Mouse (Mus musculus): ENCODE measurements around the gene Scrn3. TPM values are rescaled to one million over a fixed set of nuclear protein-coding genes. Genes with fewer than 3 reads are reported as not detected.

Scrn3 gene
- polyA plus RNA-seq, 1 experiment from 2014 or later, result 10.6 TPM

GRCm38 (mm10) chr2:73273249-73274118, 38.9 kb upstream of the Scrn3 start:
- peaks cover 43% of the 10 kb centered on the region for H3K27me3 ChIP-seq (ENCODE audit: control insufficient read depth, insufficient read depth, low read length)

GRCm38 (mm10) chr2:73274119-73274920, 38.1 kb upstream of the Scrn3 start:
- Histone ChIP-seq H3K4me2 (replicated peaks; ENCODE audit: low read depth, low read length) (peak overlapping the region; percentile 35), H3K36me3 (ENCODE audit: control insufficient read depth, insufficient read depth, low read length) (no peaks in the 10 kb centered on the region), H3K9ac (replicated peaks; ENCODE audit: low read depth, low read length) (no peak overlapping the region), H3K9me3 (ENCODE audit: control insufficient read depth, low read depth, low read length) (no peaks in the 10 kb centered on the region), H3K4me3 (ENCODE audit: low read depth, low read length) (peak overlapping the region; percentile 26), H3K27me3 (ENCODE audit: control insufficient read depth, insufficient read depth, low read length) (peaks cover 48% of the 10 kb centered on the region), H3K27ac (ENCODE audit: low read length) (no peak overlapping the region), H3K4me1 (ENCODE audit: control insufficient read depth, insufficient read depth, low read length) (peaks cover 19% of the 10 kb centered on the region; the same call in 1 of the 2 replicates)
- ATAC-seq (ENCODE audit: insufficient number of reproducible peaks, insufficient read depth, low FRiP score, low read depth), result no peak
- WGBS, result under 1% methylated on average over 88 of the region's 88 CpGs

More at GRCm38 (mm10) chr2:73273249-73274118, 38.9 kb upstream of the Scrn3 start:
- under 1% methylated on average over 109 of the region's 110 CpGs for whole genome bisulfite sequencing
- ATAC-seq (ENCODE audit: insufficient number of reproducible peaks, insufficient read depth, low FRiP score, low read depth), result peak; percentile 57; the same call in 1 of the 2 replicates
- H3K4me2 ChIP-seq (replicated peaks; ENCODE audit: low read depth, low read length), result peak overlapping the region; percentile 35
- no peaks in the 10 kb centered on the region for H3K9me3 ChIP-seq (ENCODE audit: control insufficient read depth, low read depth, low read length)
- H3K27ac ChIP-seq (ENCODE audit: low read length), result no peak overlapping the region
- no peak overlapping the region for H3K9ac ChIP-seq (replicated peaks; ENCODE audit: low read depth, low read length)
- H3K4me3 ChIP-seq (ENCODE audit: low read depth, low read length), result peak overlapping the region; percentile 26
- peaks cover 19% of the 10 kb centered on the region; the same call in 1 of the 2 replicates for H3K4me1 ChIP-seq (ENCODE audit: control insufficient read depth, insufficient read depth, low read length)
- H3K36me3 ChIP-seq (ENCODE audit: control insufficient read depth, insufficient read depth, low read length), result no peaks in the 10 kb centered on the region

- ATAC-seq (ENCODE audit: insufficient number of reproducible peaks, insufficient read depth, low FRiP score, low read depth), result no peak
- Histone ChIP-seq H3K9ac (replicated peaks; ENCODE audit: low read depth, low read length) (no peak overlapping the region), H3K27me3 (ENCODE audit: control insufficient read depth, insufficient read depth, low read length) (peaks cover 41% of the 10 kb centered on the region), H3K36me3 (ENCODE audit: control insufficient read depth, insufficient read depth, low read length) (no peaks in the 10 kb centered on the region), H3K4me2 (replicated peaks; ENCODE audit: low read depth, low read length) (no peak overlapping the region), H3K9me3 (ENCODE audit: control insufficient read depth, low read depth, low read length) (no peaks in the 10 kb centered on the region), H3K4me3 (ENCODE audit: low read depth, low read length) (no peak overlapping the region), H3K27ac (ENCODE audit: low read length) (no peak overlapping the region), H3K4me1 (ENCODE audit: control insufficient read depth, insufficient read depth, low read length) (peaks cover 20% of the 10 kb centered on the region; the same call in 1 of the 2 replicates)
- 8% methylated on average over 8 of the region's 8 CpGs for WGBS
Observed at GRCm38 (mm10) chr2:73275261-73276040, 37.0 kb upstream of the Scrn3 start.

- no peaks in the 10 kb centered on the region for H3K9me3 ChIP-seq (ENCODE audit: control insufficient read depth, low read depth, low read length)
- WGBS, result 2% methylated on average over 6 of the region's 6 CpGs
- no peak overlapping the region for H3K9ac ChIP-seq (replicated peaks; ENCODE audit: low read depth, low read length)
- H3K27me3 ChIP-seq (ENCODE audit: control insufficient read depth, insufficient read depth, low read length), result peaks cover 40% of the 10 kb centered on the region
- no peaks in the 10 kb centered on the region for H3K36me3 ChIP-seq (ENCODE audit: control insufficient read depth, insufficient read depth, low read length)
- no peak for ATAC-seq (ENCODE audit: insufficient number of reproducible peaks, insufficient read depth, low FRiP score, low read depth)
- H3K4me2 ChIP-seq (replicated peaks; ENCODE audit: low read depth, low read length), result no peak overlapping the region
- H3K27ac ChIP-seq (ENCODE audit: low read length), result no peak overlapping the region
- no peak overlapping the region for H3K4me3 ChIP-seq (ENCODE audit: low read depth, low read length)
- peaks cover 21% of the 10 kb centered on the region; the same call in 1 of the 2 replicates for H3K4me1 ChIP-seq (ENCODE audit: control insufficient read depth, insufficient read depth, low read length)
Observed at GRCm38 (mm10) chr2:73276141-73276571, 36.2 kb upstream of the Scrn3 start.

- Histone ChIP-seq H3K4me2 (replicated peaks; ENCODE audit: low read depth, low read length) (no peak overlapping the region), H3K36me3 (ENCODE audit: control insufficient read depth, insufficient read depth, low read length) (no peaks in the 10 kb centered on the region), H3K9ac (replicated peaks; ENCODE audit: low read depth, low read length) (no peak overlapping the region), H3K27ac (ENCODE audit: low read length) (no peak overlapping the region), H3K9me3 (ENCODE audit: control insufficient read depth, low read depth, low read length) (no peaks in the 10 kb centered on the region), H3K4me3 (ENCODE audit: low read depth, low read length) (no peak overlapping the region), H3K27me3 (ENCODE audit: control insufficient read depth, insufficient read depth, low read length) (peaks cover 43% of the 10 kb centered on the region), H3K4me1 (ENCODE audit: control insufficient read depth, insufficient read depth, low read length) (peaks cover 17% of the 10 kb centered on the region; the same call in 1 of the 2 replicates)
- WGBS, result under 1% methylated on average over 38 of the region's 38 CpGs
- ATAC-seq (ENCODE audit: insufficient number of reproducible peaks, insufficient read depth, low FRiP score, low read depth), result no peak
Observed at GRCm38 (mm10) chr2:73277021-73277708, 35.2 kb upstream of the Scrn3 start.

GRCm38 (mm10) chr2:73277709-73278075, 34.7 kb upstream of the Scrn3 start:
- H3K4me2 ChIP-seq (replicated peaks; ENCODE audit: low read depth, low read length), result no peak overlapping the region

GRCm38 (mm10) chr2:73278131-73278854, 34.1 kb upstream of the Scrn3 start:
- H3K9me3 ChIP-seq (ENCODE audit: control insufficient read depth, low read depth, low read length), result no peaks in the 10 kb centered on the region
- no peak for ATAC-seq (ENCODE audit: insufficient number of reproducible peaks, insufficient read depth, low FRiP score, low read depth)
- H3K4me2 ChIP-seq (replicated peaks; ENCODE audit: low read depth, low read length), result no peak overlapping the region
- 0 out of 2 replicates have a peak, but pooled peaks cover 10% of the 10 kb centered on the region for H3K4me1 ChIP-seq (ENCODE audit: control insufficient read depth, insufficient read depth, low read length)
- no peak overlapping the region for H3K4me3 ChIP-seq (ENCODE audit: low read depth, low read length)
- H3K27me3 ChIP-seq (ENCODE audit: control insufficient read depth, insufficient read depth, low read length), result peaks cover 44% of the 10 kb centered on the region
- H3K27ac ChIP-seq (ENCODE audit: low read length), result no peak overlapping the region
- H3K36me3 ChIP-seq (ENCODE audit: control insufficient read depth, insufficient read depth, low read length), result no peaks in the 10 kb centered on the region
- 3% methylated on average over 20 of the region's 20 CpGs for WGBS
- no peak overlapping the region for H3K9ac ChIP-seq (replicated peaks; ENCODE audit: low read depth, low read length)

More at GRCm38 (mm10) chr2:73277709-73278075, 34.7 kb upstream of the Scrn3 start:
- Histone ChIP-seq H3K9ac (replicated peaks; ENCODE audit: low read depth, low read length) (no peak overlapping the region), H3K4me1 (ENCODE audit: control insufficient read depth, insufficient read depth, low read length) (peaks cover 16% of the 10 kb centered on the region; the same call in 1 of the 2 replicates), H3K27ac (ENCODE audit: low read length) (no peak overlapping the region), H3K27me3 (ENCODE audit: control insufficient read depth, insufficient read depth, low read length) (peaks cover 44% of the 10 kb centered on the region), H3K36me3 (ENCODE audit: control insufficient read depth, insufficient read depth, low read length) (no peaks in the 10 kb centered on the region), H3K4me3 (ENCODE audit: low read depth, low read length) (no peak overlapping the region), H3K9me3 (ENCODE audit: control insufficient read depth, low read depth, low read length) (no peaks in the 10 kb centered on the region)
- no peak for ATAC-seq (ENCODE audit: insufficient number of reproducible peaks, insufficient read depth, low FRiP score, low read depth)
- WGBS, result 3% methylated on average over 18 of the region's 18 CpGs
